Mouse (Mus musculus) CD4-positive helper T cell, adult 2 months (primary cell): ENCODE measurements around the gene Tmbim4.

ENCODE experiments used
- DNase-seq: peaks from one replicate; pipeline ENCODE4 v3.0.0-alpha.2; 2012; ENCODE audit warnings: low read depth, missing footprints, low spot score

The Tmbim4 gene

DNA sequence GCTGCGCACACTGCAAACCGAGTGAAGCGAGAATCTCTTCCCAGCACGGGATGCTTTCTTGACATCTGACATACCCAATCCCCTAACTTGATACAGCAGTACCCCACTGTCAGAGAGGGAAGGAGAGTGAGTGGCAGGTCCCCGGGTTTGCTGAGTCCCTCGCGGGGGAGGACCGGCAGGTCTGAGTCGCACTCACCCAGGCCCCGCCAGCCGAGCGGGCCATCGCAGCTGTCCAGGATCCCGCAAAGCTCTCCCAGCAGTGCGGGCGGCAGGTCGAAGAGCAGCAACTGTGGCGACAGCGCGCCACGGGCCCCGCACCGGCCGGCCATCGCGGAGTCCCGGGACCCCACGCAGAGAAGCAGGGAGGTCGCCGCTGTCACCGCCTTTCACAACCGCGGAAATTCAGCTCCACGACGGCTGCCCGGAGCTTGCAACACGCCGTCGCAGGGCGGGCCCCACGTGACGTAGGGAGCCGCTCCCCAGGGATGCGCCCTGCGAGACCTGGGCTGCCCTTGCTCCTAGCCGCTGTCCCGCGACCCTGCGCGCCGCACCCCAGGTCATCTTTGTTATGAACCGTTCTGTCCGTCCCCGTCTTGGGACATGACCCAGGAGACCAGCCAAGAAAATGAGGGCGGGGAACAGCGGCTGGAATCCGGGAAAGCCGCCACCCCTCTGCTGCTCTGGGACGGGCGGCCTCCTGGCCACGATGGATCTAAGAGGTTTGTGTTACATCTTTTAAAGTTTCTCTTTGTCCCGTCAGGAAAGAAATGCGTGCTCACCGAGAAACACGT, at the start of gene Tmbim4:
Gene Tmbim4 (plus strand): TSS at position 460 of the 791 bp plus-strand sequence.
- peak; percentile 62 for DNase-seq

DNA sequence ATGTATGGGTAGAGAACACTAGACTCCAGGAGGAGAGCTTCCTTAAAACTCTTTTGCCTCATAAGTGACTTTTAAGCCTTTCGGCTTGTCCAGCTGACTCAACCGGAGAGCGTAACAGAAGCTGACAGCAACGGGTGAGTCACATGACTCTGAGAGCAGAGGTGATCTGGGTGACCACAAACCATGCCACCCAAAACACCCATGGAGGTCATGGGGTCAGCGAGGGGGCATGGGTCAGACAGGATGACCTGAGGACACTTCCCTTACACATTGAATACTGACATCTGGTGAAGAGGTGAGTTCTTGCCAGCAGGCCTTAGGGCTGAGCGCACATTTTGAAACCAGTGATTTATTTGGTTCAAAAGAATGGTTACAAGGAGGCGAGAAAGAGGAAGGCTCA, 49.7 kb upstream of the Tmbim4 start:
- DNase-seq = no peak

- no peak for DNase-seq
These were observed 47.5 kb upstream of the Tmbim4 start for GRCm38 (mm10) chr10:120153911-120154310.

- DNase-seq = no peak
These were observed 40.9 kb upstream of the Tmbim4 start for GRCm38 (mm10) chr10:120160533-120160932.

DNA sequence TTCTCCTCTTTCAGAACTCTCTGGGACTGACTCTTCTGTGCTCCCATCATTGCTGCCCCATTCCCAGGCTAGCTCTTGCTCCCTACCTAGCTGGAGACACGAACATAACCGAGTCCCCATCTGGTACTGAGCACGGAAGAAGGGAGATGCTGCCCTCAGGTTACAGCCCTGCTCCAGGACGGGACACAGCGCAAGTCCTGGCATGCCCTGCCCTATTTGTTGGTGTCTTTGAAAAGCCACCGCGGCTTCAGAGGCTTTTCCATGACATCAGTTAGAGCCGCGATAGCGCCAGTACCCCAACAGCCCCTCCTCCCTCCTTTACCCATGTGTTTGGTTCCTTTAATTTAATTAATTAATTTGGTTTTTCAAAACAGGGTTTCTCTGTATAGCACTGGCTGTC, 38.5 kb upstream of the Tmbim4 start:
- no peak for DNase-seq

- DNase-seq = no peak
These were observed 37.9 kb upstream of the Tmbim4 start for GRCm38 (mm10) chr10:120163490-120163889.

- no peak for DNase-seq
These were observed 36.2 kb upstream of the Tmbim4 start for GRCm38 (mm10) chr10:120164931-120165792.

DNA sequence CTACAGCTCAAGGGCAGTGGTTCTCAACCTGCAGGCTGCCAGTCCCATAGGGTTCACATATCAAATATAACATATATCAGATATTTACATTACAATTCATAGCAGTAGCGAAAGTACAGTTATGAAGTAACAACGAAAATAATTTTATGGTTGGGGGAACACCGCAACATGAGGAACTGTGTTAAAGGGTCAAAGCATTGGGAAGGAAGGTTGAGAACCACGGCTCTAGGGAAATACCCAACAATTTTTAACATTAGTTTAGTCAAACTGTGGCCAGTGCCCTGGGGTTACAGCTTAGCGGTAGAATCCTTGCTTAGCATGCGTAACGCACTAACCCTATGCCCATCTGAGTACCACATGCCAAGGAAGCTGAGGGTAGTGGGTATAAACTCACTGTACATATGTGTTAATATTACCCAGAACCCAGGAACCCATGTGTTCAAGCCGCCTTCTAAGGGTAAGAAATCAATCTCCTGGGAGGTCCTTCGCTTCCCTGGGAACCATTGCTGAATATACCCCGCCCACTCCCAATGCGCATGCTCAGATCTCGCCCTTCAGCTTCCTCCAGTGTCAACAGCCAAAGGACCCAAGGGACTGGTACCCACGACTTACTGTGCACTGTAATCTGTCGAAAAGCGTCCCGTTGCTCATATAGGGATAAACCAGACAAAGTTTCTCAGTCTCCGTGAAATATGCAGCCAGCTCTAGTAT, 35.4 kb upstream of the Tmbim4 start:
- DNase-seq = no peak

GRCm38 (mm10) chr10:120168070-120168469, 33.3 kb upstream of the Tmbim4 start:
- no peak for DNase-seq

DNA sequence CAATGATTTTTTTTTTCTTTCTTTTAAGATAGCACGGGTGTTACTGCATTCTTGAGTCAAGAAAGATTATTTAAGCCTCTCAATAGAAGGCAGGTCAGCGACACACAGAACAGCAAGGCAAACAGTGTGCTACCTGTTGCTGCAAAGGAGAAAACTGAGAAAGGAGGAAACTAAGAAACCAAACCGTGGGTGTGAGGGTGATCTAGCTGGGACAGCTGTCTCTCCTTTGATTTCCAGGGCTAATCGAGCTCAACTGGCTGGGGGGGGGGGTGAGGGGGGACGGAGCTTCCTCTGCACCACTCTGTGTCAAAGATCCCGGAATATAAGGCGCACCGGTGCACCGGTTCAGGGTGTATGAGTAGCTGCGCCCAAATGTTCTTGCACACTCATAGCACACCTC, 32.3 kb upstream of the Tmbim4 start:
- no peak for DNase-seq

- DNase-seq = no peak
These were observed 31.5 kb upstream of the Tmbim4 start for GRCm38 (mm10) chr10:120169841-120170240.

DNA sequence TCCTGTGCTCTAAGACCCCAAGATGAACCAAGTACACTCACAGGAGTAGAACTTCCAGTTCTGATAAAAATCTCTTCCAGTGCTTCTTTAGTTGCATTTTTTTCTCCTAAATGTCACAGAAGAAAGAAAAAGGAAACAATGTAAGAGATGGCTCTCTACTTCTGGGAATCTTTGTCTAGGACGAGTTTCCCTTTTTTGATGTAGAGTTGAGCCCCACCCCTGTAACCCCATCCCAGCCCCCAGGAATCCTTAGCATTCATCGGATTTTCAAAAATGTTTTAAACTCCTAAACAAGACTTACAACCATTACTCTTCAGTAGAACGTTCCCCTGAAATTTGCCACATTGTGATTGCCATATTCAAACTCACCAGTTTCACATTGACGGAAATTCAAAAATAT, 31.1 kb upstream of the Tmbim4 start:
- no peak for DNase-seq

- no peak for DNase-seq
These were observed 30.1 kb upstream of the Tmbim4 start for GRCm38 (mm10) chr10:120171340-120171739.

DNA sequence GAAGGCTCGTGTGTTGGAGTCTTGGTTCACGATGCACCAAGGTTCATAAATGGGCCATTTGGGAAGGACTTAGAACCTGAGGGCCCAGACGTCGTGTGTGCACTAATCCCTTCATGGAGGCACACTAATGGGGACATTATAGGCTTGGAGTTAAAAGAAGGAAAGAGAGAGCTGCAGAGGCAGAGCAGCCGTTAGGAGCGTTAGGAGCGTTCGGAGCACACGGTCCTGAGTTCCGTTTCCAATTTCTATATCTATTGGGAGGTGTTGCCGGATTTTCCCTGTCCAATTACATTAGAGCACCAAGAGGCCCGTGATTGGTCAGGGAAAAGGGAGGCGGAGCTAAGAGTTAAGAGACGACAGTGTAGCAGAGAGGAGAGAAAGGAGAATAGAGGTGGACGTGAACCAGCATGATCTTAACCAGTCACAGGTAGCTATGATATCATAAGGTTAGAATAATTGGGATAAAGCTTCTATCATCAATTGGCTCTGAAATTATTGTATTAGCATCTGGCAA, 27.1 kb upstream of the Tmbim4 start:
- DNase-seq = no peak

DNA sequence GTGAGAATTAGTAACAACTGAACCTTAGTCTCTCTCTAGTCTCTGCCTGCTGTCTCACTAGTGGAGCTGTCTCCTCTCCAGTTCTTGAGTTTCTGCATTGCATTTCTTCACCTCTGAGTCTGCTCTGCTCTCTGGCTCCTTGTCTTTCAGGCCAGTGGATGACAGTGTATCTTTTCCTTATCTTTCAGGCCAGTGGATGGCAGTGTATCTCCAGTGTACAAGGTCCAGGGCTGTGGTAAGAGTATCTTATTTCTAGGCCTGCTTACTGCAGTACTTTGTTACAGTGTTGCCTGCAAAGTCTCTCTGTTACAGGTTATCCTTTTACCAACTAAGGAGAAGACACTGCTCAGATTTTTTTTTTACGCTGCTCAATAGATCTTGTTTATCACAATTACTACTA, 18.5 kb upstream of the Tmbim4 start:
- DNase-seq = peak; percentile 42

- DNase-seq = no peak
These were observed 18.0 kb upstream of the Tmbim4 start for GRCm38 (mm10) chr10:120183342-120183741.

DNA sequence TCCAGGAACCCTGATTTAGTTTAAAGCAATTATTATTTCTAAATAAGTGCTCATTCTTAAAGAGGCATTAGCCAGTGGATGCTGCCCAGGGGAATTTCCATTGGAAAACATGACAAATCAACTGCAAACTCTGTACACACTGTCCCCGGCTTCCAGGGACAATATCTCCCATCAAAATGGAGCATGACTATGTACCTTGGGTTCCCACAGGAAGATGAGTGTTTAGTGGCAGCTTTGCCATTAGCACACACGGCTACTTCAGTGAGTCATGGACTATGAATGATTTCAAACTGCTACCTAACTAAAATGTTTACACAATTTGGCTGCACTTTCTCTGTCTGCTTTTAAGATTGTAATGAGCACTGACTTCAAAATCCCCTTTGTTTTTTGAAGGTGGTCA, 12.9 kb upstream of the Tmbim4 start:
- no peak for DNase-seq

DNA sequence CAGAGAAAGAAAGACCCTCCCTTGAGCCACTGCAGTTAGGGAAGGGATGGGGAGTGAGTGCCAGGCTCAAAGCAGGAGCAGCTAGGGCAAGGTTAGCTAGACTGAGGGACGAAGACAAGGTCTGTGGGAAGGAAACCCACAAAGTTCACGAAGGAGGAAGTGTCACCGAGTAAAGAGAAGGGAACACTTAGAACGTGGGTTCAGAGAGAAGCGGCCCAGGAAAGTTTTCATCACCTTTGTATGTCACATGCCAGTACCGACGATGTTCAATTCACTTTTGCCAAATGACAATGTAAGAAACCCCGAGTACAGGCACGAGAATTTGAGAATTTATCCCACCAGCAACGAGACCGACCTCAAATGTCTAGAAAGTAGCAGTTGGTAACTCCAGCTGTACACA, 12.1 kb upstream of the Tmbim4 start:
- DNase-seq = peak; percentile 22

DNA sequence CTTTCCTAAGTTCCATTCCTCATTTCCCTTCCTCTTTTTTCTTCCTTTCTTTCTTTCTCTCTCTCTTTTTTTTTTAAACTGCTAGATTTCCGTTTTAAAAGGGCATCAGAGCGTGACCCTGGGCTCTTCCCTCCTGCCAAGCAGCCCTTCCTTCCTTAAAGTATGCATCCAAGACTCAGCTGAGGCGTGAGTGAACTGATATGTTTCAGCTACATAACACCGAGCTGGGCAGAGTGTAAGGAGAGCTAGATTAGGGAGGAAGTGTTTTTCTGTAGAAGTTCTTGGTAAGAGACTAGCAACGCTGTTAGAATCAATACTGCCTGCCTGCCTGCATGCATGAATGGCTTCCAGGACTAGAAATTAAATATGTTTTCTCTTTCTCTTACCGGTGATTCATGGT, 11.6 kb upstream of the Tmbim4 start:
- DNase-seq = no peak

GRCm38 (mm10) chr10:120191165-120191564, 10.2 kb upstream of the Tmbim4 start:
- peak; percentile 45 for DNase-seq

DNA sequence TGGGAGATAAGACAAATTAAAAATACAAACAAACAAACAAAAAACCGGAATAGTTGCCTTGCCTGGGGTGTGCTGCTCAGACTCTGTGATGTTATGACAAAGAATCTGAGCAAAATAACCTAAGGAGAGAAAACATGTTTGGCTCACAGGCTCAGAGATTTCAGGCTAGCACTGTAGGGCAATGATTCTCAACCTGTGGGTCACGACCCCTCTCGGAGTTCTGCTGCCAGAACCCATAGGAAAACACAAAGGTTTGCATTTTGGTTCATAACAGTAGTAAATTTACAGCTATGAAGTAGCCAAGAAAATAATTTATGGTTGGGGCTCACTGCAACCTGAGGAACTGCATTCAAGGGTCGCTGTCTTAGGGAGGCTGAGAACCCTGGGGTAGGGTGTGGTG, 9.1 kb upstream of the Tmbim4 start:
- DNase-seq = no peak

GRCm38 (mm10) chr10:120193255-120193654, 8.1 kb upstream of the Tmbim4 start:
- peak; percentile 84 for DNase-seq
